Mouse (Mus musculus) ES-E14 (cell line): ENCODE data around the gene Pitpnc1. TPM values are rescaled to one million over a fixed set of nuclear protein-coding genes. Genes with fewer than 3 reads are reported as not detected.
A peak's percentile ranks its signal among the peaks of the same experiment; 100 is the strongest.
"Not testable (repeated sequence)": the region's sequence is repeated elsewhere in the genome, so short reads cannot be mapped to it uniquely, and the experiment has no call there.

ENCODE experiments used
- DNase-seq: peaks from one replicate; pipeline ENCODE4 v3.0.0-alpha.2; 2013; ENCODE audit warnings: low read depth, low spot score
- H3K27ac ChIP-seq: 2 replicates; pipeline ENCODE4 v1.5.1; 2012; ENCODE audit warnings: low read depth, mild to moderate bottlenecking, low read length, moderate library complexity, mixed read lengths; ENCODE audit not compliant: poor library complexity, insufficient read depth, severe bottlenecking
- H3K36me3 ChIP-seq: 2 replicates; pipeline ENCODE4 v1.6.1; 2012; ENCODE audit warnings: mild to moderate bottlenecking, low read length, moderate library complexity, mixed read lengths; ENCODE audit not compliant: control insufficient read depth, poor library complexity, insufficient read depth, severe bottlenecking
- H3K4me1 ChIP-seq, 2 experiments: fragments of 150-350 bp in 1 of 2; sonication (generic) in 1 of 2; 2 replicates each; pipeline ENCODE4 v1.6.1; 2012; ENCODE audit warnings: low read length in 2 of 2, mild to moderate bottlenecking in 1 of 2, mixed read lengths in 1 of 2; ENCODE audit not compliant: control insufficient read depth in 2 of 2, insufficient read depth in 2 of 2, poor library complexity in 1 of 2
- H3K4me3 ChIP-seq, 2 experiments: fragments of 150-350 bp in 1 of 2; sonication (generic) in 1 of 2; 2 replicates each; pipeline ENCODE4 v1.5.1; 2012; ENCODE audit warnings: low read length in 2 of 2, low read depth in 1 of 2, mild to moderate bottlenecking in 1 of 2, mixed read lengths in 1 of 2; ENCODE audit not compliant: insufficient read depth in 1 of 2, poor library complexity in 1 of 2, severe bottlenecking in 1 of 2
- H3K9ac ChIP-seq: 2 replicates; pipeline ENCODE4 v1.6.1; 2012; ENCODE audit warnings: low read depth, mild to moderate bottlenecking, low read length, mixed read lengths; ENCODE audit not compliant: poor library complexity, insufficient read depth, severe bottlenecking
- H3K9me3 ChIP-seq: fragments of 150-350 bp; sonication (generic); 2 replicates; pipeline ENCODE4 v1.6.1; 2012; ENCODE audit warnings: low read depth, mild to moderate bottlenecking, low read length; ENCODE audit not compliant: control insufficient read depth, insufficient read depth
- CHD2 ChIP-seq: IDR thresholded peaks from 2 replicates; pipeline ENCODE4 v1.6.1; 2014; ENCODE audit warnings: mild to moderate bottlenecking, low read depth, low read length, inconsistent platforms
- HCFC1 ChIP-seq: IDR thresholded peaks from 2 replicates; pipeline ENCODE4 v1.6.1; 2012; ENCODE audit warnings: low read length, inconsistent platforms, borderline replicate concordance; ENCODE audit not compliant: insufficient read depth
- MAFK ChIP-seq: IDR thresholded peaks from 2 replicates; pipeline ENCODE4 v1.6.1; 2014; ENCODE audit warnings: mild to moderate bottlenecking, low read depth, low read length, inconsistent platforms; ENCODE audit not compliant: insufficient read depth
- ZC3H11A ChIP-seq: IDR thresholded peaks from 2 replicates; pipeline ENCODE4 v1.6.1; 2012; ENCODE audit warnings: low read depth, mild to moderate bottlenecking, inconsistent platforms, low read length, borderline replicate concordance
- ZNF384 ChIP-seq: IDR thresholded peaks from 2 replicates; pipeline ENCODE4 v1.6.1; 2012; ENCODE audit warnings: low read depth, low read length, inconsistent platforms
- in situ Hi-C, 2 experiments: fragments of 600-800 bp; cut with MboI; formaldehyde crosslinking; loops; one replicate each; pipeline ENCODE4 v1.15.1; 2025; ENCODE audit warnings: low sequenced_read_pairs in 2 of 2, inconsistent platforms in 1 of 2; ENCODE audit not compliant: unreplicated experiment in 2 of 2
- total RNA-seq: library from RNA; depleted of rRNA; stranded (reverse); fragments of 300-350 nt; gene quantifications from 2 replicates; pipeline ENCODE4 v1.2.3, GENCODE M21; 2012

The Pitpnc1 gene
- total RNA-seq, 1 experiment = 37.3 TPM

- TF ChIP-seq ZC3H11A (peak; percentile 83; the same call in 1 of the 2 replicates), ZNF384 (peak; percentile 73; the same call in 1 of the 2 replicates)
- peak; percentile 68 for DNase-seq
- peaks cover 0 to 14% of the 10 kb centered on the region in 2 experiments; a peak in 3 of 4 replicates for H3K4me1 ChIP-seq
- in situ Hi-C loops, H3K9ac ChIP-seq, H3K4me3 ChIP-seq, H3K36me3 ChIP-seq, H3K27ac ChIP-seq, H3K9me3 ChIP-seq: not testable (repeated sequence)
These were observed 41.5 kb upstream of the Pitpnc1 start for GRCm38 (mm10) chr11:107511954-107512353.

- peak; percentile 99 for DNase-seq
- in situ Hi-C loops = no loop called here
- peaks cover 0 to 11% of the 10 kb centered on the region in 2 experiments; a peak in 3 of 4 replicates for H3K4me1 ChIP-seq
- no peak for TF ChIP-seq MAFK
- no peak for TF ChIP-seq ZNF384
- no peak for TF ChIP-seq ZC3H11A
- no peak for TF ChIP-seq HCFC1
- no peak; the same call in 1 of the 2 replicates for TF ChIP-seq CHD2
- H3K9ac ChIP-seq = peak overlapping the region; percentile 62
- H3K27ac ChIP-seq = peak overlapping the region; percentile 89
- H3K9me3 ChIP-seq = no peaks in the 10 kb centered on the region
- peak overlapping the region; percentile 27 to 36; a peak in 2 of 4 replicates for H3K4me3 ChIP-seq
- no peaks in the 10 kb centered on the region for H3K36me3 ChIP-seq
These were observed 40.1 kb upstream of the Pitpnc1 start for GRCm38 (mm10) chr11:107510362-107511269.

GRCm38 (mm10) chr11:107509631-107510338 lies 39.3 kb upstream of the Pitpnc1 start:
- Histone ChIP-seq H3K9me3 (no peaks in the 10 kb centered on the region), H3K9ac (no peak overlapping the region), H3K36me3 (no peaks in the 10 kb centered on the region), H3K4me1 (peaks cover 0 to 11% of the 10 kb centered on the region in 2 experiments; a peak in 3 of 4 replicates), H3K4me3 (no peak overlapping the region), H3K27ac (peak overlapping the region; percentile 89)
- DNase-seq = peak; percentile 82
- no peak for TF ChIP-seq ZNF384
- no peak for TF ChIP-seq CHD2
- no peak for TF ChIP-seq ZC3H11A
- TF ChIP-seq MAFK = no peak
- no peak for TF ChIP-seq HCFC1
- in situ Hi-C loops = no loop called here

GRCm38 (mm10) chr11:107506260-107506659 lies 35.8 kb upstream of the Pitpnc1 start:
- in situ Hi-C loops = no loop called here
- no peaks in the 10 kb centered on the region for H3K9me3 ChIP-seq
- no peaks in the 10 kb centered on the region for H3K36me3 ChIP-seq

More at GRCm38 (mm10) chr11:107506260-107506659, 35.8 kb upstream of the Pitpnc1 start:
- Histone ChIP-seq H3K4me1 (peaks cover 0 to 7% of the 10 kb centered on the region in 2 experiments; a peak in 2 of 4 replicates), H3K9ac (no peak overlapping the region), H3K4me3 (no peak overlapping the region), H3K27ac (no peak overlapping the region)
- TF ChIP-seq MAFK = no peak
- TF ChIP-seq ZNF384 = peak; percentile 61
- peak; percentile 68 for DNase-seq
